Mouse (Mus musculus): Measurements from ENCODE around the gene Arih1. TPM values are rescaled to one million over a fixed set of nuclear protein-coding genes. Genes with fewer than 3 reads are reported as not detected.
A peak's percentile ranks its signal among the peaks of the same experiment; 100 is the strongest.

Arih1 gene
- polyA plus RNA-seq, 1 experiment from 2014 or later = 19.0 TPM

DNA sequence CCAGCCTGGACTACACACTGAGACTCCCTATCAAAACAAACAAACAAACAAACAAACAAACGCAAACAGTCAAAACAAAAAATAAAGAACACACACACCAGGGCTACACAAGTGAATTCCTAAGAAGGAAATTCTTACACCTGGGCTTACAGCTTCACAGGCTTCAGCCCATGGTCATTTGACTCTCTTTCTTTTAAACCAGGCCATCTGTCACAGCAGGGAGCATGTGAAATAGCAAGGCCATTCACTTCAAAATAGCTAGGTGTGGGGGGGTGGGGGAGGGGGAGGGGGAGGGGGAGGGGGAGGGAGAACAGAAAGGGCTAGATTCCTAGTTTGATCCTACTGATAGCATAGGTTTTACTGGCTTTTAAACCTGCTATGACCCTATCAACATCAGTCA lies 21.7 kb upstream of the Arih1 start:
- no peak overlapping the region for H3K4me2 ChIP-seq (replicated peaks)
- ATAC-seq (ENCODE audit: low FRiP score, low read depth) = no peak
- 31% methylated on average over 1 of the region's 1 CpGs for WGBS
- H3K27me3 ChIP-seq = no peaks in the 10 kb centered on the region
- no peak overlapping the region for H3K9ac ChIP-seq
- no peaks in the 10 kb centered on the region for H3K4me1 ChIP-seq
- H3K4me3 ChIP-seq = no peak overlapping the region
- no peaks in the 10 kb centered on the region for H3K9me3 ChIP-seq
- H3K36me3 ChIP-seq = no peaks in the 10 kb centered on the region
- no peak overlapping the region for H3K27ac ChIP-seq

- Histone ChIP-seq H3K9ac (peak overlapping the region; percentile 99), H3K36me3 (no peaks in the 10 kb centered on the region), H3K27me3 (no peaks in the 10 kb centered on the region), H3K27ac (peak overlapping the region; percentile 98; the same call in 1 of the 2 replicates), H3K4me3 (peak overlapping the region; percentile 100), H3K4me2 (replicated peaks) (peak overlapping the region; percentile 69), H3K4me1 (peaks cover 11% of the 10 kb centered on the region; the same call in 1 of the 2 replicates), H3K9me3 (no peaks in the 10 kb centered on the region)
- ATAC-seq (ENCODE audit: low FRiP score, low read depth) = no peak
Measured at GRCm38 (mm10) chr9:59487331-59487730, 913 bp upstream of the Arih1 start.

GRCm38 (mm10) chr9:59486076-59486518 lies 321 bp downstream of the Arih1 start:
- no peaks in the 10 kb centered on the region for H3K27me3 ChIP-seq
- H3K4me1 ChIP-seq = peaks cover 11% of the 10 kb centered on the region; the same call in 1 of the 2 replicates
- H3K4me3 ChIP-seq = peak overlapping the region; percentile 100
- peak overlapping the region; percentile 82 for H3K4me2 ChIP-seq (replicated peaks)
- peak overlapping the region; percentile 98 for H3K27ac ChIP-seq
- peak overlapping the region; percentile 99 for H3K9ac ChIP-seq
- peak; percentile 74 for ATAC-seq (ENCODE audit: low FRiP score, low read depth)
- no peaks in the 10 kb centered on the region for H3K9me3 ChIP-seq
- under 1% methylated on average over 52 of the region's 71 CpGs for WGBS
- H3K36me3 ChIP-seq = no peaks in the 10 kb centered on the region

DNA sequence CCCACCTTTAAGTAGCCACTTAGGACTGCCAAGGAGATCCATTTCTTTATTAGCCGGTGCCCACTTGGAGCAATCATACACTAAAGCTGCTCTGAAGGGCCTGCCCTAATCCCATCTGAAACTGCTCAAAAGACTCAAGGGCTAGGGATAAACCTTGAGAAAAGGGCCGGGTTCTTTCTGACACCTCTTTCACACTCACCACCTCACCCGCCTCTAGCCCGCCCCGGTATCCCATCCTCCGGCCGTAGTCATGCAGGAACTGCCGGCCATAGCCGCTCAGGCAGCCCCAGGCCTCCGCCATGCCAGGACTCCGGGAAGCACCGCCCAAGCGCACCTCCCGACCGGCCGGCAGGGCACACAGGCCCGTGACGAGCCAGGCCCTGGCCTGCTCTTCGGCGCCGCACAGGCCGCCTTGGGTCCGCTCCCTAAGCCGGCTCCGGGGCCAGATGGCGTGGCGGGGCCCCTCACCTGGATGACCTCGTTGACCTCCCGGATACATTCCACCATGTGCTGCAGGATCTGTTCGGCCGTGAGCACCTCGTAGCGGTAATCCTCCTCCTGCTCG lies 825 bp downstream of the Arih1 start:
- H3K4me2 ChIP-seq (replicated peaks) = peak overlapping the region; percentile 82
- under 1% methylated on average over 32 of the region's 34 CpGs for WGBS
- no peaks in the 10 kb centered on the region for H3K36me3 ChIP-seq
- peak; percentile 22 for ATAC-seq (ENCODE audit: low FRiP score, low read depth)
- H3K27me3 ChIP-seq = no peaks in the 10 kb centered on the region
- peak overlapping the region; percentile 98 for H3K27ac ChIP-seq
- H3K9me3 ChIP-seq = no peaks in the 10 kb centered on the region
- peak overlapping the region; percentile 99 for H3K9ac ChIP-seq
- H3K4me1 ChIP-seq = peaks cover 11% of the 10 kb centered on the region; the same call in 1 of the 2 replicates
- peak overlapping the region; percentile 100 for H3K4me3 ChIP-seq

DNA sequence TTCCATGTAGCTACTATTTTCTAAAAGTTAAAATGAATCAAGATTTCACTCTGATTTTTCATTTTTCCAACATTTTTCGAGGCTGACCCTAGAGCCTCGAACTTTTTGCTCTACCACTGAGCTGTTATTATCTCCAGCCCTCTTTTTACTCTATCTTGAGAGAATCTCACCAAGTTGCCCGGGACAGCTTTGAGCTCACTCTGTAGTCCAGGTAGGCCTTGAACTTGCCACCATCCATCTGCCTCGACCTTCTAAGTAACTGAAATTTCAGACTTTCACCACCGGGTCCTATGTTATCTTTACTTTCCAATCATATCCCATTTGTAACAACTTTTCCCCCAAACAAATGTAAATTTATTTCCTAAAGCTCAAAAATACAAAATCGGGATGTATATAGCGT lies 1.7 kb downstream of the Arih1 start:
- Histone ChIP-seq H3K4me2 (replicated peaks) (peak overlapping the region; percentile 82), H3K27me3 (no peaks in the 10 kb centered on the region), H3K27ac (no peak overlapping the region), H3K9ac (peak overlapping the region; percentile 99), H3K4me1 (peaks cover 11% of the 10 kb centered on the region; the same call in 1 of the 2 replicates), H3K4me3 (peak overlapping the region; percentile 100), H3K36me3 (no peaks in the 10 kb centered on the region), H3K9me3 (no peaks in the 10 kb centered on the region)
- WGBS = 14% methylated on average over 7 of the region's 7 CpGs
- ATAC-seq (ENCODE audit: low FRiP score, low read depth) = no peak

DNA sequence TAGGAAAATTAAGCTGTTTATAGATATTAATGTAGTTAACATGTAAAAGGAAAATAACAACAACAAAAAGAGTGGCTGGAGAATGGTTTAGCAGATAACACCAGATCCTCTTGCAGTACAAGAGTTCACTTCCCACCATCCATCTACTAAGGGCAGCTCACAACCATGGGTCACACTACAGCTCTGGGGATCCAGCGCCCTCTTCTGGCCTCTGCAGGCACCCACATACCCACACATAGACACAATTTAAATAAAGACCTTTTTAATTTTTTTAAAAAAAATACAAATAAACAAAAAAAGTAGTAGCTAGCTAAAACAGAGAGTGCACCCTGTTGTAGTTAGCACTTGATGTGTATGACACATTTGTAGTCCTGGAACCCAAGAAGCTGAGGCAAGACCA lies 4.0 kb downstream of the Arih1 start:
- H3K9ac ChIP-seq = no peak overlapping the region
- no peaks in the 10 kb centered on the region for H3K36me3 ChIP-seq
- peak overlapping the region; percentile 28; the same call in 1 of the 2 replicates for H3K4me2 ChIP-seq (replicated peaks)
- no peak overlapping the region for H3K27ac ChIP-seq
- WGBS = 27% methylated on average over 1 of the region's 1 CpGs
- H3K4me3 ChIP-seq = no peak overlapping the region
- peaks cover 19% of the 10 kb centered on the region; the same call in 1 of the 2 replicates for H3K4me1 ChIP-seq
- H3K27me3 ChIP-seq = no peaks in the 10 kb centered on the region
- no peak for ATAC-seq (ENCODE audit: low FRiP score, low read depth)
- H3K9me3 ChIP-seq = no peaks in the 10 kb centered on the region

DNA sequence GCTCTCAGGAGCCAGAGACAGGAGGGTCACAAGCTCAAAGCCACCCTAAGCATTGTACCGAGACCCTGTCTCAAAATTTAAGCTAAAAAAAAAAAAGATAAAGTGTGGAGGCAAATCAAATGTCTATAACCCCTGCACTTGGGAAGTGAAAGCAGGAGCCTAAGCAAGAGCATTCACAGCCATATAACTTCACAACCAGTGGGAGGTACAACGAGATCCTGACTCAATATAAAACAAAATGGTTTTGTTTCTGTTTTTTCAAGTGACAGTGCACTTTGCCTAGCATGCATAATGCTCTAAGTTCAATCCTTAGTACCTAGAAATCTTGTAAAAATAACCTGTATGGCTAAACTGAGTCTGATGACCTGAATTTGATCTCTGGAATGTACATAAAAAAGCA lies 9.8 kb downstream of the Arih1 start:
- Histone ChIP-seq H3K9me3 (no peaks in the 10 kb centered on the region), H3K27me3 (no peaks in the 10 kb centered on the region), H3K36me3 (peaks cover 23% of the 10 kb centered on the region), H3K9ac (no peak overlapping the region), H3K4me2 (replicated peaks) (no peak overlapping the region), H3K27ac (no peak overlapping the region), H3K4me1 (peaks cover 14% of the 10 kb centered on the region), H3K4me3 (no peak overlapping the region)
- WGBS = 91% methylated on average over 2 of the region's 2 CpGs
- no peak for ATAC-seq (ENCODE audit: low FRiP score, low read depth)

GRCm38 (mm10) chr9:59474838-59475237 lies 11.6 kb downstream of the Arih1 start:
- no peak overlapping the region for H3K4me3 ChIP-seq
- H3K9me3 ChIP-seq = no peaks in the 10 kb centered on the region
- no peak overlapping the region for H3K27ac ChIP-seq
- H3K4me1 ChIP-seq = peaks cover 14% of the 10 kb centered on the region
- H3K9ac ChIP-seq = no peak overlapping the region
- WGBS = 88% methylated on average over 1 of the region's 1 CpGs
- no peak overlapping the region for H3K4me2 ChIP-seq (replicated peaks)
- no peak for ATAC-seq (ENCODE audit: low FRiP score, low read depth)
- no peaks in the 10 kb centered on the region for H3K27me3 ChIP-seq
- peaks cover 24% of the 10 kb centered on the region for H3K36me3 ChIP-seq

GRCm38 (mm10) chr9:59473171-59473570 lies 13.2 kb downstream of the Arih1 start:
- WGBS = 85% methylated on average over 2 of the region's 2 CpGs
- Histone ChIP-seq H3K4me1 (peaks cover 12% of the 10 kb centered on the region), H3K27me3 (no peaks in the 10 kb centered on the region), H3K36me3 (peaks cover 24% of the 10 kb centered on the region), H3K4me3 (no peak overlapping the region), H3K4me2 (replicated peaks) (no peak overlapping the region), H3K27ac (no peak overlapping the region), H3K9ac (no peak overlapping the region), H3K9me3 (no peaks in the 10 kb centered on the region)
- ATAC-seq (ENCODE audit: low FRiP score, low read depth) = no peak

DNA sequence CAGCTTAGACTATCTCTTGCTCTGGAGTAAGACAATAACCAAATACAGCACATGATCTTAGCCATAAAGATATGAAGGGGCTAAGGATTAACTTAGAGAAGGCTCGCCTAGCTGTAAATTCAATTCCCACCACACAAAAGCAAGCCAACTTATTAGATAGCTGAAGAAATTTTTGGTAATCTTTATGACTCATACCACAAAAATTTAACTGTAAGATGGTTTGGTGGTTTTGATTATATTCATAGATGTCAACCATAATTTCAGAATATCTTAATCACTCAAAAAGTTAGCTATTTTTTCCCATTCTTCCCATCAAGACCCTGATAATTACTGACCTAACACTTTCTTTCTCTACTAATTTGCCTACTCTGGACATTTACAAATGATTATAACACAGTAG lies 17.0 kb downstream of the Arih1 start:
- Histone ChIP-seq H3K4me3 (no peak overlapping the region), H3K9me3 (no peaks in the 10 kb centered on the region), H3K4me2 (replicated peaks) (no peak overlapping the region), H3K36me3 (peaks cover 17% of the 10 kb centered on the region), H3K27ac (no peak overlapping the region), H3K9ac (no peak overlapping the region), H3K27me3 (no peaks in the 10 kb centered on the region), H3K4me1 (no peaks in the 10 kb centered on the region)
- WGBS = 80% methylated on average over 1 of the region's 1 CpGs
- no peak for ATAC-seq (ENCODE audit: low FRiP score, low read depth)

DNA sequence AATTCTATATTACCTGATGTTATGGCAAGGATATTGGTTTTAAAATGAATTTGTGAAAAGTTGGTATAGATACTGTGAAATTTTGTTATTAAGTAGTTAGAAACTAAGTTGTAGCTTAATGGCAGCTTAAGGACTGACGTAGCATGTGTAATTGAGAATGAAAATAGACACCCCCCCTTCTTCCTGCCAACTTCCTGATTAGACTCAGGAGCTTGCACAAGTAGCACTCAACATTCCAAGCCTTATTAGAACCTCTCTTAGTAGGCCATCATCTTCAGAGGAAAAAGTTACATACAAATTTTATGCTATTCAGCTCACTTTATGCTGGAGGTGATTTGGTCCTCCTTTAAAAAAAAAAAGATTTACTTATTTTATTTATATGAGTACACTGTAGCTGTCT lies 22.1 kb downstream of the Arih1 start:
- 76% methylated on average over 1 of the region's 1 CpGs for WGBS
- Histone ChIP-seq H3K4me3 (no peak overlapping the region), H3K9ac (no peak overlapping the region), H3K4me2 (replicated peaks) (no peak overlapping the region), H3K4me1 (0 out of 2 replicates have a peak, but pooled peaks cover 7% of the 10 kb centered on the region), H3K36me3 (0 out of 2 replicates have a peak, but pooled peaks cover 6% of the 10 kb centered on the region), H3K27ac (no peak overlapping the region), H3K27me3 (no peaks in the 10 kb centered on the region), H3K9me3 (no peaks in the 10 kb centered on the region)
- no peak for ATAC-seq (ENCODE audit: low FRiP score, low read depth)

GRCm38 (mm10) chr9:59458997-59459510 lies 27.4 kb downstream of the Arih1 start:
- Histone ChIP-seq H3K4me2 (replicated peaks) (no peak overlapping the region), H3K27me3 (no peaks in the 10 kb centered on the region), H3K36me3 (peaks cover 19% of the 10 kb centered on the region), H3K9ac (no peak overlapping the region), H3K4me1 (0 out of 2 replicates have a peak, but pooled peaks cover 7% of the 10 kb centered on the region), H3K27ac (no peak overlapping the region), H3K4me3 (no peak overlapping the region), H3K9me3 (no peaks in the 10 kb centered on the region)
- no peak for ATAC-seq (ENCODE audit: low FRiP score, low read depth)
- 48% methylated on average over 4 of the region's 4 CpGs for WGBS

GRCm38 (mm10) chr9:59458416-59458815 lies 28.0 kb downstream of the Arih1 start:
- Histone ChIP-seq H3K4me2 (replicated peaks) (no peak overlapping the region), H3K4me3 (no peak overlapping the region), H3K27ac (no peak overlapping the region), H3K36me3 (peaks cover 19% of the 10 kb centered on the region), H3K9me3 (no peaks in the 10 kb centered on the region), H3K9ac (no peak overlapping the region), H3K27me3 (no peaks in the 10 kb centered on the region), H3K4me1 (0 out of 2 replicates have a peak, but pooled peaks cover 7% of the 10 kb centered on the region)
- WGBS = 96% methylated on average over 1 of the region's 1 CpGs
- ATAC-seq (ENCODE audit: low FRiP score, low read depth) = no peak

All from limb, embryonic 13.5 days (tissue).